Mouse (Mus musculus): ENCODE data around the gene Akap10.

GRCm38 (mm10) chr11:61960096-61960495, 30.0 kb upstream of the Akap10 start:
- TF ChIP-seq CTCF (conservative IDR thresholded peaks at IDR 0.05; ENCODE audit: low read length) (no peak), POU5F1 (IDR thresholded peaks at IDR 0.05; ENCODE audit: borderline replicate concordance, low read length) (no peak)
